Mouse (Mus musculus): Measurements from ENCODE around the gene Gm38655. TPM values are rescaled to one million over a fixed set of nuclear protein-coding genes. Genes with fewer than 3 reads are reported as not detected.

Gm38655 gene
- not detected for polyA plus RNA-seq (2017; shearing (Covaris generic))

GRCm38 (mm10) chr17:25175411-25175810 lies at the start of gene Gm38655:
Gm38655 (minus strand) TSS chr17:25175471.

GRCm38 (mm10) chr17:25188150-25189031 lies 13.1 kb upstream of the Gm38655 start, which contains the start of gene Unkl:
Unkl (plus strand) TSS chr17:25188397.

DNA sequence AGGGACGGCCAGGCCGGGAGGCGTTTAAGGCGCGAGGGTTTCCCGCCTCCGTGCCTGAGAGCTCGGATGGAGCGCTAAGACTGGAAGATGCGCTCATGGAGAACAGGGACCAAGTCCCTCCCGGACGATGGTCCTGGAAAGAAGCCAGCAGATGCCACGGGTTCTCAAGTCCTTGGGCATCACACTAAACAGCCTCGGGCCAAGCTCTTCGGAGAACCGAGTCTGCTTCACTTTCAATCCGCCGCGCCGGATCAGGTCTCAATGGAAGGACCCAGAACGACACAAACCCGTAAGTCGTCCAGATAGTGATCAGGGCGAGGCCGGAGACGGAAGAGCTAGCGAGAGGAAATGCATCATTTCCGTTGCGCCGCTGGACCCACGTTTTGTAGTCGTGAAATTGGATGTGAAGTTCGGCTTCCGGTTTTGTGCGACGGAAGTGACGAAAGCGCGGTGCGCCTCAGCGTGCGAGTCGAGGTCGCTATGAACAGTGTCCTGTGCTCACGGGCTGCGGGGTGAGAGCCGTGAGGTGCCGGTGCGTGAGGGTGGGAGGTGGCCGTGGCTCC lies 8.9 kb upstream of the Gm38655 start, which contains the start of gene BC003965:
BC003965 (plus strand) TSS at position 426 of the 563 bp plus-strand sequence.

GRCm38 (mm10) chr17:25162161-25162560 lies 13.1 kb downstream of the Gm38655 start, which contains the start of gene Ccdc154:
Ccdc154 (plus strand) TSS chr17:25162461.

GRCm38 (mm10) chr17:25133275-25133698 lies 42.0 kb downstream of the Gm38655 start, which contains the start of gene Clcn7:
Clcn7 (plus strand) TSS chr17:25133391.

Other genes with a start within 250 kb of the Gm38655 start
- gene Mapk8ip3, start 238.5 kb downstream of the Gm38655 start, polyA plus RNA-seq (2017; shearing (Covaris generic)): 56.1 TPM
- gene Jpt2, start 214.8 kb downstream of the Gm38655 start, polyA plus RNA-seq (2017; shearing (Covaris generic)): 20.1 TPM
- 8.5 TPM for gene Cramp1l, start 159.7 kb downstream of the Gm38655 start, polyA plus RNA-seq (2017; shearing (Covaris generic))
- gene Ift140, start 159.4 kb downstream of the Gm38655 start, polyA plus RNA-seq (2017; shearing (Covaris generic)): 14.7 TPM
- gene Tmem204, start 91.9 kb downstream of the Gm38655 start, polyA plus RNA-seq (2017; shearing (Covaris generic)): 0.42 TPM
- gene Telo2, start 59.5 kb downstream of the Gm38655 start, polyA plus RNA-seq (2017; shearing (Covaris generic)): 18.4 TPM
- not detected for gene Ptx4, start 54.7 kb downstream of the Gm38655 start, polyA plus RNA-seq (2017; shearing (Covaris generic))
- 25.9 TPM for gene Clcn7, start 42.1 kb downstream of the Gm38655 start, polyA plus RNA-seq (2017; shearing (Covaris generic))
- not detected for gene Ccdc154, start 13.0 kb downstream of the Gm38655 start, polyA plus RNA-seq (2017; shearing (Covaris generic))
- 14.2 TPM for gene BC003965, start 9.1 kb upstream of the Gm38655 start, polyA plus RNA-seq (2017; shearing (Covaris generic))
- 53.7 TPM for gene Unkl, start 12.9 kb upstream of the Gm38655 start, polyA plus RNA-seq (2017; shearing (Covaris generic))
- 117 TPM for gene Gnptg, start 64.7 kb upstream of the Gm38655 start, polyA plus RNA-seq (2017; shearing (Covaris generic))
- 33.9 TPM for gene Tsr3, start 64.7 kb upstream of the Gm38655 start, polyA plus RNA-seq (2017; shearing (Covaris generic))
- 199 TPM for gene Baiap3, start 80.9 kb upstream of the Gm38655 start, polyA plus RNA-seq (2017; shearing (Covaris generic))
- gene Ube2i, start 99.2 kb upstream of the Gm38655 start, polyA plus RNA-seq (2017; shearing (Covaris generic)): 629 TPM
- gene Prss34, start 122.9 kb upstream of the Gm38655 start, polyA plus RNA-seq (2017; shearing (Covaris generic)): not detected
- not detected for gene Prss28, start 133.2 kb upstream of the Gm38655 start, polyA plus RNA-seq (2017; shearing (Covaris generic))
- gene Prss29, start 143.2 kb upstream of the Gm38655 start, polyA plus RNA-seq (2017; shearing (Covaris generic)): not detected
- not detected for gene Tpsab1, start 170.1 kb upstream of the Gm38655 start, polyA plus RNA-seq (2017; shearing (Covaris generic))
- gene Tpsb2, start 190.8 kb upstream of the Gm38655 start, polyA plus RNA-seq (2017; shearing (Covaris generic)): not detected
- gene Tpsg1, start 193.8 kb upstream of the Gm38655 start, polyA plus RNA-seq (2017; shearing (Covaris generic)): not detected